In the genomic region with DNA sequence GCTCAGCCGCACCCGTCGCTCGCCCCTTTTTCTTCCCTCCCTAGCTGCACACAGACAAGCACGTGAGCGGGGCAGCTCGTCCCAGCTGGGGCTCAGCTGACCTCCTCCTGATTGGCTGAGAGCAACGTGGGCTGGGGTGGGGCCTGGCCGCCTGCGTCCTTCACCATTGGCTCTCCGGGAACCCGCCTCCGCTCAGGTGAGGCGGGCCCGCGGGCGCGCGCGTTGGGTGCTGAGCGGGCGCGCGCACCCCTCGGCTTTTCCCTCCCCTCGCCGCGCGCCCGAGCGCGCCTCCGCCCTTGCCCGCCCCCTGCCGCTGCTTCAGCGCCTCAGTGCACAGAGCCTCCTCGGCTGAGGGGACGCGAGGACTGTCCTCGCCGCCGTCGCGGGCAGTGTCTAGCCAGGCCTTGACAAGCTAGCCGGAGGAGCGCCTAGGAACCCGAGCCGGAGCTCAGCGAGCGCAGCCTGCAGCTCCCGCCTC, we compare ENCODE assay signal across 8 mouse cellular contexts. TPM values are rescaled to one million over a fixed set of nuclear protein-coding genes. Genes with fewer than 3 reads are reported as not detected.
DNase-seq lines count a peak whose midpoint lies in the region; ATAC-seq and TF ChIP-seq lines count a peak whose summit lies in the region.

No protein-coding gene starts in this region.

- no peak for TF ChIP-seq EP300 in MEL (IDR thresholded peaks at IDR 0.05; ENCODE audit: low read depth in 1 of 2, low read length in 2 of 2)

- H3K9me3 ChIP-seq in MEL (replicated peaks; ENCODE audit: insufficient read depth, low read length): no peaks in the 10 kb centered on the region
- no peaks in the 10 kb centered on the region for H3K9me3 ChIP-seq in forebrain, postnatal 0 days (ENCODE audit: low read length)
- no peaks in the 10 kb centered on the region for H3K9me3 ChIP-seq in lung, embryonic 16.5 days (ENCODE audit: control insufficient read depth, low read length)

- no peaks in the 10 kb centered on the region for H3K27me3 ChIP-seq in MEL (ENCODE audit: control insufficient read depth in 1 of 2, insufficient read depth in 2 of 2, low read length in 2 of 2)
- no peaks in the 10 kb centered on the region for H3K27me3 ChIP-seq in cerebellum, adult 2 months (ENCODE audit: control insufficient read depth, insufficient read depth, low read length)
- H3K27me3 ChIP-seq in forebrain, postnatal 0 days (ENCODE audit: insufficient read depth, low read length): no peaks in the 10 kb centered on the region
- H3K27me3 ChIP-seq in lung, embryonic 16.5 days (ENCODE audit: control insufficient read depth, insufficient read depth, low read depth, low read length): no peaks in the 10 kb centered on the region

- DNase-seq in MEL (ENCODE audit: low read depth, low spot score): peak; percentile 97
- peak; percentile 94 to 99 for DNase-seq in cerebellum, adult 2 months
- peak; percentile 99 for DNase-seq in forebrain, postnatal 0 days
- DNase-seq in layer of hippocampus, adult 9-10 months (ENCODE audit: low spot score): peak; percentile 82
- DNase-seq in ovary, postnatal 10 days (ENCODE audit: low spot score): peak; percentile 90
- DNase-seq in thymus, postnatal 10 days (ENCODE audit: low spot score in 2 of 2): peak; percentile 96 to 97

- ATAC-seq in forebrain, postnatal 0 days: peak; percentile 99
- peak; percentile 99 for ATAC-seq in hematopoietic stem cell, adult 5-6 weeks (replicated peaks in 1 of 2; ENCODE audit: insufficient read depth in 1 of 2, low FRiP score in 2 of 2, low TSS enrichment in 1 of 2, low read depth in 1 of 2, poor library complexity in 2 of 2, severe bottlenecking in 2 of 2)
- ATAC-seq in lung, embryonic 16.5 days (ENCODE audit: low read depth): peak; percentile 99

- peaks cover 0 to 27% of the 10 kb centered on the region in 2 experiments; a peak in 2 of 4 replicates for H3K36me3 ChIP-seq in MEL (ENCODE audit: control insufficient read depth in 1 of 2, insufficient read depth in 2 of 2, low read length in 2 of 2)
- no peaks in the 10 kb centered on the region for H3K36me3 ChIP-seq in forebrain, postnatal 0 days (ENCODE audit: insufficient read depth)
- no peaks in the 10 kb centered on the region for H3K36me3 ChIP-seq in lung, embryonic 16.5 days (ENCODE audit: control insufficient read depth, insufficient read depth, low read length)

- no peak for TF ChIP-seq RAD21 in MEL (IDR thresholded peaks at IDR 0.05; ENCODE audit: low read depth, low read length)

- peak overlapping the region; percentile 73 for H3K4me2 ChIP-seq in forebrain, postnatal 0 days (ENCODE audit: low read depth)
- peak overlapping the region; percentile 76 for H3K4me2 ChIP-seq in lung, embryonic 16.5 days (ENCODE audit: low read depth, low read length)

- under 1% methylated on average over 49 of the region's 51 CpGs for WGBS in cerebellum, adult 2 months
- WGBS in forebrain, postnatal 0 days: under 1% methylated on average over 42 of the region's 51 CpGs
- under 1% methylated on average over 41 of the region's 51 CpGs for WGBS in lung, embryonic 16.5 days

- H3K4me3 ChIP-seq in MEL (ENCODE audit: control insufficient read depth in 1 of 2, insufficient read depth in 1 of 2, low read depth in 2 of 2, low read length in 2 of 2): peak overlapping the region; percentile 92 to 95
- H3K4me3 ChIP-seq in cerebellum, adult 2 months (replicated peaks; ENCODE audit: insufficient read depth, low read depth, low read length): peak overlapping the region; percentile 68
- H3K4me3 ChIP-seq in forebrain, postnatal 0 days (ENCODE audit: low read depth, low read length): peak overlapping the region; percentile 97
- peak overlapping the region; percentile 99 for H3K4me3 ChIP-seq in lung, embryonic 16.5 days (ENCODE audit: low read length)

- peak; percentile 90 to 91 for TF ChIP-seq POLR2A in MEL (IDR thresholded peaks at IDR 0.05; ENCODE audit: control insufficient read depth in 1 of 2, insufficient read depth in 1 of 2, low read depth in 1 of 2, low read length in 2 of 2, poor library complexity in 1 of 2)
- peak; percentile 97 for TF ChIP-seq POLR2A in cerebellum, adult 2 months (IDR thresholded peaks at IDR 0.05; ENCODE audit: borderline replicate concordance, insufficient read depth, low read length)

- TF ChIP-seq CTCF in MEL (IDR thresholded peaks at IDR 0.05 in 2 of 3, conservative IDR thresholded peaks at IDR 0.05 in 1 of 3; ENCODE audit: control insufficient read depth in 1 of 3, insufficient read depth in 1 of 3, low read depth in 2 of 3, low read length in 3 of 3, poor library complexity in 1 of 3, severe bottlenecking in 1 of 3): peak in 1 of 3 experiments; percentile 24; a peak in 1 of 6 replicates
- TF ChIP-seq CTCF in cerebellum, adult 2 months (IDR thresholded peaks at IDR 0.05; ENCODE audit: borderline replicate concordance, insufficient read depth, low read depth, low read length): no peak; the same call in 1 of the 2 replicates
- peak; percentile 71 for TF ChIP-seq CTCF in forebrain, postnatal 0 days (IDR thresholded peaks at IDR 0.05; ENCODE audit: low read depth)

- peaks cover 16 to 20% of the 10 kb centered on the region in 2 experiments for H3K4me1 ChIP-seq in MEL (ENCODE audit: control insufficient read depth in 1 of 2, insufficient read depth in 2 of 2, low read length in 2 of 2)
- no peaks in the 10 kb centered on the region for H3K4me1 ChIP-seq in cerebellum, adult 2 months (ENCODE audit: control insufficient read depth, insufficient read depth, low read length)
- peaks cover 8% of the 10 kb centered on the region; the same call in 1 of the 2 replicates for H3K4me1 ChIP-seq in forebrain, postnatal 0 days (ENCODE audit: insufficient read depth)
- peaks cover 16% of the 10 kb centered on the region for H3K4me1 ChIP-seq in lung, embryonic 16.5 days (replicated peaks; ENCODE audit: control insufficient read depth, insufficient read depth, low read length)

- peaks cover 27% of the 10 kb centered on the region for H3K79me2 ChIP-seq in MEL (ENCODE audit: control insufficient read depth, insufficient read depth, low read length, poor library complexity)

- peak overlapping the region; percentile 51 for H3K27ac ChIP-seq in MEL (ENCODE audit: control insufficient read depth, low read depth, low read length)
- H3K27ac ChIP-seq in cerebellum, adult 2 months (ENCODE audit: insufficient read depth, low read length): peak overlapping the region; percentile 81
- H3K27ac ChIP-seq in forebrain, postnatal 0 days (ENCODE audit: low read depth, low read length): peak overlapping the region; percentile 97
- H3K27ac ChIP-seq in lung, embryonic 16.5 days (ENCODE audit: low read length): peak overlapping the region; percentile 98

- H3K9ac ChIP-seq in MEL (ENCODE audit: control insufficient read depth, low read depth, low read length, poor library complexity, severe bottlenecking): peak overlapping the region; percentile 98
- H3K9ac ChIP-seq in forebrain, postnatal 0 days: peak overlapping the region; percentile 98
- peak overlapping the region; percentile 99 for H3K9ac ChIP-seq in lung, embryonic 16.5 days (ENCODE audit: low read length)

TF ChIP-seq in MEL, 35 proteins besides CTCF, POLR2A, EP300 and RAD21 (continues in another document):
- TF ChIP-seq MAZ (IDR thresholded peaks at IDR 0.05; ENCODE audit: low read depth, low read length) (peak; percentile 56; the same call in 1 of the 2 replicates), MYC (IDR thresholded peaks at IDR 0.05; ENCODE audit: low read depth, low read length) (0 out of 2 replicates have a peak, but pooled peaks have one; percentile 28), BHLHE40 (IDR thresholded peaks at IDR 0.05; ENCODE audit: borderline replicate concordance, low read depth, low read length) (peak; percentile 99), SIN3A (IDR thresholded peaks at IDR 0.05; ENCODE audit: low read length) (peak; percentile 99), HCFC1 (IDR thresholded peaks at IDR 0.05; ENCODE audit: low read depth, low read length) (peak; percentile 37; the same call in 1 of the 2 replicates), ZMIZ1 (IDR thresholded peaks at IDR 0.05; ENCODE audit: low read depth, low read length) (peak; percentile 64; the same call in 1 of the 2 replicates), UBTF (IDR thresholded peaks at IDR 0.05; ENCODE audit: borderline replicate concordance, insufficient read depth, low read depth, low read length) (no peak), POLR2AphosphoS5 (IDR thresholded peaks at IDR 0.05; ENCODE audit: borderline replicate concordance, low read depth, low read length) (0 out of 2 replicates have a peak, but pooled peaks have one; percentile 47), MAX (IDR thresholded peaks at IDR 0.05; ENCODE audit: low read length) (peak; percentile 92), ELF1 (IDR thresholded peaks at IDR 0.05; ENCODE audit: low read depth, low read length) (no peak)

RNA-seq across cellular contexts. Expression of a gene that starts 6.5 kb away (rescaled TPM):
- 22.7 and 23.2 TPM in 2 replicates for total RNA-seq in MEL (2012; rRNA removed)
- 10 to 100 TPM in 1 of 2 experiments, not detected in 1; 23.3 TPM for polyA plus RNA-seq in MEL (2012; ENCODE audit: insufficient read depth in 1 of 2, insufficient read length in 2 of 2, low read depth in 1 of 2, low replicate concordance in 2 of 2, missing spikeins in 1 of 2)
- polyA plus RNA-seq in cerebellum, adult 2 months (2012; rRNA removed): 72.6 and 79.9 TPM in 2 replicates
- total RNA-seq in forebrain, postnatal 0 days (2014; rRNA removed): 101 and 118 TPM in 2 replicates
- polyA plus RNA-seq in forebrain, postnatal 0 days (2015; fragmentation: Nextera tagmentation; extraction: Ambion mirVana): 48.5 and 56.6 TPM in 2 replicates
- total RNA-seq in hematopoietic stem cell, adult 5-6 weeks (2017): 76.3 and 89.3 TPM in 2 replicates
- polyA plus RNA-seq in lung, embryonic 16.5 days (2015; fragmentation: Nextera tagmentation; extraction: Ambion mirVana): 64.9 and 71.0 TPM in 2 replicates

RNA-seq across cellular contexts. Expression of a gene that starts 29.7 kb away (rescaled TPM):
- not detected in 2 replicates for total RNA-seq in MEL (2012; rRNA removed)
- 1 to 10 TPM in 1 of 2 experiments, not detected in 1; 5.3 TPM for polyA plus RNA-seq in MEL (2012; ENCODE audit: insufficient read depth in 1 of 2, insufficient read length in 2 of 2, low read depth in 1 of 2, low replicate concordance in 2 of 2, missing spikeins in 1 of 2)
- polyA plus RNA-seq in cerebellum, adult 2 months (2012; rRNA removed): not detected in 2 replicates
- not detected in 2 replicates for total RNA-seq in forebrain, postnatal 0 days (2014; rRNA removed)
- 10.0 and 15.7 TPM in 2 replicates for polyA plus RNA-seq in forebrain, postnatal 0 days (2015; fragmentation: Nextera tagmentation; extraction: Ambion mirVana)
- total RNA-seq in hematopoietic stem cell, adult 5-6 weeks (2017): not detected in 2 replicates
- 9.3 and 10.9 TPM in 2 replicates for polyA plus RNA-seq in lung, embryonic 16.5 days (2015; fragmentation: Nextera tagmentation; extraction: Ambion mirVana)

RNA-seq across cellular contexts. Expression of a gene that starts 56.6 kb away (rescaled TPM):
- 10.1 and 13.7 TPM in 2 replicates for total RNA-seq in MEL (2012; rRNA removed)
- 10 to 100 TPM in 1 of 2 experiments, not detected in 1; 19.2 TPM for polyA plus RNA-seq in MEL (2012; ENCODE audit: insufficient read depth in 1 of 2, insufficient read length in 2 of 2, low read depth in 1 of 2, low replicate concordance in 2 of 2, missing spikeins in 1 of 2)
- polyA plus RNA-seq in cerebellum, adult 2 months (2012; rRNA removed): 33.4 and 35.2 TPM in 2 replicates
- total RNA-seq in forebrain, postnatal 0 days (2014; rRNA removed): 18.1 and 21.9 TPM in 2 replicates
- 15.2 and 17.9 TPM in 2 replicates for polyA plus RNA-seq in forebrain, postnatal 0 days (2015; fragmentation: Nextera tagmentation; extraction: Ambion mirVana)
- total RNA-seq in hematopoietic stem cell, adult 5-6 weeks (2017): 13.3 and 20.6 TPM in 2 replicates
- 18.9 and 20.6 TPM in 2 replicates for polyA plus RNA-seq in lung, embryonic 16.5 days (2015; fragmentation: Nextera tagmentation; extraction: Ambion mirVana)

Comparison
In these comparisons a context has a peak if more than half of its experiments do, and no peak if none do; other contexts are left out.
1. Peak in every context shown above with its lines: DNase-seq, ATAC-seq, H3K4me3 ChIP-seq and H3K27ac ChIP-seq.